Mouse (Mus musculus) megakaryocyte, embryonic 14.5 days (primary cell): ENCODE measurements around the gene Pik3r6.

Experiments used
- FLI1 ChIP-seq: IDR thresholded peaks from 2 replicates; pipeline ENCODE4 v1.6.1; 2012; ENCODE audit warnings: low read length, inconsistent platforms, mixed read lengths
- GATA1 ChIP-seq: IDR thresholded peaks from 3 replicates; pipeline ENCODE4 v1.6.1; 2012; ENCODE audit warnings: mixed read lengths, low read length, inconsistent platforms, borderline replicate concordance

DNA sequence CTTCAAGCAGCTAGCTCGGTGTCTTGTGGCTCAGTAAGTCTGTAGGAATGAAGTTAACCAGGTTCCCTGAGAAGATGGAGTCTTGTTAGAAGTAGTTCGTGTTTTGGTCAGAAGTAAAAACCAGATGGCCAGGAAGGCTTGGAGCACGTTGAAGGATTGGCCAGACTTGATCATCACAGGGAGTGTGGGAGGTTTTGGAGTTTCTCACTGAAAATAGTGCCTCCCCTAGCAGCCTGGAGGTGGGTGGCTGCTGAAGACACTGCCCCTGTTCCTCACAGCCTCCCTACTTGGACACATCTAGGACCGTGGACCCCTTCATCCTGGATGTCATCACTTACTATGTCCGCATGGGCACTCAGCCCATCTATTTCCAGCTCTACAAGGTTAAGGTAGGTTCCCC is 36.8 kb downstream of the Pik3r6 start:
- TF ChIP-seq GATA1 (no peak), FLI1 (no peak)
